Mouse (Mus musculus): Measurements from ENCODE around the gene Spaca4.

The Spaca4 gene

GRCm38 (mm10) chr7:45726419-45726818 lies 806 bp upstream of the Spaca4 start:
- DNase-seq (ENCODE audit: low spot score): no peak

GRCm38 (mm10) chr7:45725151-45725550 lies 462 bp downstream of the Spaca4 start:
- no peak for DNase-seq (ENCODE audit: low spot score)

- DNase-seq (ENCODE audit: low spot score): no peak
Measured at GRCm38 (mm10) chr7:45723781-45724180, 1.8 kb downstream of the Spaca4 start.

GRCm38 (mm10) chr7:45723301-45723700 lies 2.3 kb downstream of the Spaca4 start:
- no peak for DNase-seq (ENCODE audit: low spot score)

GRCm38 (mm10) chr7:45722348-45722713 lies 3.3 kb downstream of the Spaca4 start:
- no peak for DNase-seq (ENCODE audit: low spot score)

- no peak for DNase-seq (ENCODE audit: low spot score)
Measured at GRCm38 (mm10) chr7:45721642-45722347, 3.8 kb downstream of the Spaca4 start.

DNA sequence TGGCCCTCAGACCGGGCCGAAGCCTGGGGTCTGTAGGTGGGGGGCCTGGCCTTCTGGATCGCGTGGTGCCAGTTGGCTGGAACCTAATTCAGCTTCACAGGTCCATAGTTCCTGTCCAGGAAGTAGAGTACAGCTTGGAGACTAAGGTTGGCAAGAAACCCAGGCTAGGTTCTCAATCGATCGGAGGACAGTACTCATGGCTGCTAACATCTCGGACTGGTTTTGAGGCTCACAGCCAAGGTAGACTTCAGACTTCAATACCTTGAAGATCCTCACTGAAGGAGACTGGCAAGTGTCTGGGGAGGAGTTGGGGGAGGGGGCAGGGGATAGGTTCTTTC lies 4.4 kb downstream of the Spaca4 start:
- DNase-seq (ENCODE audit: low spot score): no peak

DNA sequence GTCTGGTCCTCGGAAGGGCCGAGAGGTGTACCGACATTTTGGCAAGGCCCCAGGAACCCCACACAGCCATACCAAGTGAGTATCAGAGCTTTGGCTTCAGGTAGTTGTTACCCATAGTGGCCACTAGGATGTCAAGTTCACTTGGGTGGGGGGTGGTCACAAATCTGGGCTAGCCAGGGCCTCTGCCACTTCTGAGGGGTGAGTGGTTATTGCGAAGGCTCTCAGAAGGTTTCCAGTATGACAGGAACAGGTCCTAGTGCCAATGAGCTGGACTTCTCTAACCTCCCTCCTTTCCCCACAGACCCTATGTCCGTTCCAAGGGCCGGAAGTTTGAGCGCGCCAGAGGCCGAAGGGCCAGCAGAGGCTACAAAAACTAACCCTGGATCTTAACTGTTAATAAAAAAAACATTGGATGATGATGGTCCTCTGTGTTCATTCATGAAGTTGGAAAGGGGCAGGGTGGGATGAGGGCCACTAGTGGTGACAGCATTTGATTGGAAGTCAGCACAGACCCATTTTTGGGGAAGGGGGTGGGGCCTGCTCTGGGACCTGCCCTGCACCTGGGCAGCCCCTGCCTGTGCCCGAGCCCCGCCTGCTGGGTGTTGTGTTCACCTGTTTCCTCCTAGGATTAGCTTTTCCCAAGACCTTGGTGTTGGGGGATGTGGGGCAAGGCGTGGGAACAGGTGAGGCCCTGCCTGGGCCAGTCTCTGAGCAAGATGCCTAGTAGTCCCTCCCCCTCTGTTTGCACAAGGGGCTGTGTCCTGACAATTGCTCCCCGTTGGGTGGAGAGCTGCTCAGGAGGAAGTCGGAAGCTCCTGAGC lies 5.0 kb downstream of the Spaca4 start, which contains the start of gene Fam83e:
Gene Fam83e (plus strand): TSS at position 800 of the 821 bp plus-strand sequence.
- no peak for DNase-seq (ENCODE audit: low spot score)

- DNase-seq (ENCODE audit: low spot score): no peak
Measured at GRCm38 (mm10) chr7:45719738-45720412, 5.7 kb downstream of the Spaca4 start.

DNA sequence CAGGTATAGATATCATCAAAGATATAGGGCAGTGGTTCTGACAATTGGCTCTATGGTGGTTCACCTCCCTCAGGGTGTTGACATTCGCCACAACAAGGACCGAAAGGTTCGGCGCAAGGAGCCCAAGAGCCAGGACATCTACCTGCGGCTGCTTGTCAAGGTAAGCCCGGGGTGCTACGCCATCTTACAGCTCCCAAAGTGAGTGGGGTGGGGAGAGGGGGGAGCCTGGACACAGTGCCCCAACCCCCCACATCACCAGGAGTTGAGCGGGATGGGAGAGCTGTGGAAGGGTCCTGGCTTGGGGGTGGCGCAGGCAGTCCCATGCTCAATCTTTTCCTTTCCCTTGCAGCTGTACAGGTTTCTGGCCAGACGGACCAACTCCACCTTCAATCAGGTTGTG lies 6.4 kb downstream of the Spaca4 start:
- no peak for DNase-seq (ENCODE audit: low spot score)

- DNase-seq (ENCODE audit: low spot score): no peak
Measured at GRCm38 (mm10) chr7:45718331-45718730, 7.3 kb downstream of the Spaca4 start.

DNA sequence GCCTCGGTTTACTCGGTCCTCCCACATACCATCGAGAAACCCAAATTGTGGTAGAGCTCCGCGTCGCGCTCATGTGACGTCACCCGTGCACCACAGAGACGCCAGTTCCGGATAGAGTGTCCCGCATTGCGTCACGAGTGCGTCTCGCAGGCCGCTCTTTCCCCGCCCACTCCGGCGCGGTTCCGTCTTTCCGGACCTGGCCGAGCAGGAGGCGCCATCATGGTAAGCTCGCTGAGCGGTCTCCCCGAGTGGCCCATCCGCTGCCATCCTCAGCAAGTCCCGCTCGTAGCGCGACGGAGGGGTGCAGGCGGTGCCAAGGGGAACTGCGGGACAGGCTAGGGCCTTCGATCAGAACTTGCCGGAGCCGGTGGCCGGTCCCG lies 7.7 kb downstream of the Spaca4 start, which contains the start of gene Sphk2:
Gene Sphk2 (minus strand): TSS at position 85 of the 380 bp plus-strand sequence.
- DNase-seq (ENCODE audit: low spot score): peak; percentile 99

GRCm38 (mm10) chr7:45716952-45717917 lies 8.4 kb downstream of the Spaca4 start:
- no peak for DNase-seq (ENCODE audit: low spot score)

DNA sequence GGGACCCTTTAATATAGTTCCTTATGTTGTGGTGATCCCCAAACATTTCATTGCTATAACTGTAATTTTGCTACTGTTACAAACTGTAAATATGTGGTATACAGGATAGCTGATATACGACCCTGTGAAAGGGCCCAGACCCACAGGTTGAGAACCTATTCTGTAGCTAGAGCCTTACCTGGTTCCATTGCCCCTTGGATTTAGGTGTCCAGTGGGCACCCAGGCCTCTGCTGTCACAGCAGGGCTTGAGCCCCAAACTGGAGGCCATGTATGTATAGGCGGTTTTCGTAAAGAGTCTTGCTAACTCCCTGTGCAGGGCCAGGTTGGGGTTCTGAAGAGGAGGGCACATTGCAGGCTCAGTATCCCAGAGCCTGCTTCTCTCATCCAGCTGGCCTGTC lies 9.2 kb downstream of the Spaca4 start:
- DNase-seq (ENCODE audit: low spot score): no peak

GRCm38 (mm10) chr7:45715741-45716459 lies 9.7 kb downstream of the Spaca4 start:
- no peak for DNase-seq (ENCODE audit: low spot score)

DNA sequence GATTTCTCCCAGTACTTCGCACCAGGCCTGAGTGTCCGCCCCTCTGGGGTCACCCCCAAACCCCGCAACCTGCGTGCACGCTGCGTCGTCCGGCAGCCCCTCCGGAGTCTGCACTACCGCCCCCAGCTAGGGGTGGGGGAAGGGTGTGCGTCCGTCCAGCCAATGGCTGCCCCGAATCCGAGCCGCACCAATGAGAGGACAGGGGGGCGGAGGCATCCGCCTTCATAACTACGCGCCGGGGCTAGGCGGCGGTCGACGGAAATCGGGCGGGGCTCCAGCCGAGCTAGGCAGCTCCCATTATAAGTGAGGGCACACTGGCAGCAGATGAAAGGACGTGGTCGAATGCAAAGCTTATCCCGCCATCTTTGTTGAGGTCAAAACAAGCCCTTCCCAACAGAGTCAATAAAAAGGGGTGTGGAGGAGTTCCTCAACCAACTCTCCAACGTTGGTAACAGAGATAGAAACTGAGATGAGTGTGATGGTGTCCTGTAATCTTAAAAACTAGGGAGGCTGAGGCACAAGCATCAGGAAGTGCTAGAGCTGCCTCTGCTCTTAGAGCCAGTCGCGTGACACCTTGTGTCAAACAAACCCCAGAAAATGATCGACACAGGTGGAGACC lies 10.4 kb downstream of the Spaca4 start, which contains the start of gene Rpl18:
Gene Rpl18 (plus strand): TSS at position 368 of the 619 bp plus-strand sequence.
- peak; percentile 95 for DNase-seq (ENCODE audit: low spot score)

GRCm38 (mm10) chr7:45714630-45715089 lies 11.0 kb downstream of the Spaca4 start:
- DNase-seq (ENCODE audit: low spot score): no peak

GRCm38 (mm10) chr7:45713881-45714520 lies 11.6 kb downstream of the Spaca4 start:
- no peak for DNase-seq (ENCODE audit: low spot score)

DNA sequence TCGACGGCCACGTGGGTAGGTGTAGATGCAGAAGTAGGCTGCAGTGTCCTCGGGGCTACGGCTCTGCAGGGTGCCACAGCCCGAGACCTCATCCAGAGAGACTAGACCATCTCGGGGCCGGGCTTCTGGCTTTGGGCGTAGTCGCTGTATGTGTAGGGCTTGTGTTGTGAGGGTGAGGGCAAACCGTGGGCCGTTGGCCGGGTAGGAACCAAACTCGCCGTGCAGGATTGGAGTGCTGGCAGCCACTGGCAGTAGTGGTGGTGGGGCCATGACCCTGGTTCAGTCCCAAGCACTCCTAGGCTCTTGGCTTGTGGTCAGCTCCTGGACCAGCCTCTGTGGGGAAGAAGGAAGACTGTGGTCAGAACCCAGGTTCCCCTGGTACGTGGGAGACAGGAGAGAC lies 12.2 kb downstream of the Spaca4 start:
- DNase-seq (ENCODE audit: low spot score): no peak
